Mouse (Mus musculus): ENCODE data around the gene Rnf123. TPM values are rescaled to one million over a fixed set of nuclear protein-coding genes. Genes with fewer than 3 reads are reported as not detected.
A peak's percentile ranks its signal among the peaks of the same experiment; 100 is the strongest.

Gene Rnf123
- polyA plus RNA-seq, 1 experiment, result 184 TPM

- no peaks in the 10 kb centered on the region for H3K27me3 ChIP-seq (ENCODE audit: control insufficient read depth, insufficient read depth, low read length)
- peak; percentile 87 to 93 for DNase-seq
- 15% methylated on average over 8 of the region's 8 CpGs for WGBS
- TF ChIP-seq POLR2A (IDR thresholded peaks at IDR 0.05; ENCODE audit: borderline replicate concordance, insufficient read depth, low read length) (no peak), CTCF (IDR thresholded peaks at IDR 0.05; ENCODE audit: borderline replicate concordance, insufficient read depth, low read depth, low read length) (peak; percentile 91)
- peaks cover 67% of the 10 kb centered on the region for H3K4me1 ChIP-seq (ENCODE audit: control insufficient read depth, insufficient read depth, low read length)
- H3K27ac ChIP-seq (ENCODE audit: insufficient read depth, low read length), result no peak overlapping the region; the same call in 1 of the 2 replicates
- no peak overlapping the region for H3K4me3 ChIP-seq (replicated peaks; ENCODE audit: insufficient read depth, low read depth, low read length)
These were observed 15.2 kb downstream of the Rnf123 start for GRCm38 (mm10) chr9:108067900-108068299.

GRCm38 (mm10) chr9:108067199-108067598 lies 15.9 kb downstream of the Rnf123 start:
- peak overlapping the region; percentile 97 for H3K27ac ChIP-seq (ENCODE audit: insufficient read depth, low read length)
- no peak overlapping the region for H3K4me3 ChIP-seq (replicated peaks; ENCODE audit: insufficient read depth, low read depth, low read length)
- TF ChIP-seq POLR2A (IDR thresholded peaks at IDR 0.05; ENCODE audit: borderline replicate concordance, insufficient read depth, low read length), result no peak
- no peak for TF ChIP-seq CTCF (IDR thresholded peaks at IDR 0.05; ENCODE audit: borderline replicate concordance, insufficient read depth, low read depth, low read length)
- DNase-seq, result peak in 1 of 2 experiments; percentile 34
- H3K4me1 ChIP-seq (ENCODE audit: control insufficient read depth, insufficient read depth, low read length), result peaks cover 60% of the 10 kb centered on the region
- WGBS, result 52% methylated on average over 7 of the region's 7 CpGs
- H3K27me3 ChIP-seq (ENCODE audit: control insufficient read depth, insufficient read depth, low read length), result no peaks in the 10 kb centered on the region

GRCm38 (mm10) chr9:108065491-108066011 lies 17.6 kb downstream of the Rnf123 start:
- Histone ChIP-seq H3K4me3 (replicated peaks; ENCODE audit: insufficient read depth, low read depth, low read length) (no peak overlapping the region), H3K4me1 (ENCODE audit: control insufficient read depth, insufficient read depth, low read length) (peaks cover 49% of the 10 kb centered on the region), H3K27ac (ENCODE audit: insufficient read depth, low read length) (peak overlapping the region; percentile 97), H3K27me3 (ENCODE audit: control insufficient read depth, insufficient read depth, low read length) (no peaks in the 10 kb centered on the region)
- DNase-seq, result peak; percentile 88
- peak; percentile 82 for TF ChIP-seq CTCF (IDR thresholded peaks at IDR 0.05; ENCODE audit: borderline replicate concordance, insufficient read depth, low read depth, low read length)
- TF ChIP-seq POLR2A (IDR thresholded peaks at IDR 0.05; ENCODE audit: borderline replicate concordance, insufficient read depth, low read length), result no peak
- 6% methylated on average over 5 of the region's 5 CpGs for WGBS

GRCm38 (mm10) chr9:108063361-108063760 lies 19.8 kb downstream of the Rnf123 start:
- no peak overlapping the region for H3K4me3 ChIP-seq (replicated peaks; ENCODE audit: insufficient read depth, low read depth, low read length)
- DNase-seq, result no peak
- no peaks in the 10 kb centered on the region for H3K27me3 ChIP-seq (ENCODE audit: control insufficient read depth, insufficient read depth, low read length)
- H3K27ac ChIP-seq (ENCODE audit: insufficient read depth, low read length), result no peak overlapping the region
- WGBS, result 83% methylated on average over 12 of the region's 12 CpGs
- TF ChIP-seq POLR2A (IDR thresholded peaks at IDR 0.05; ENCODE audit: borderline replicate concordance, insufficient read depth, low read length) (no peak), CTCF (IDR thresholded peaks at IDR 0.05; ENCODE audit: borderline replicate concordance, insufficient read depth, low read depth, low read length) (no peak)
- H3K4me1 ChIP-seq (ENCODE audit: control insufficient read depth, insufficient read depth, low read length), result peaks cover 37% of the 10 kb centered on the region

GRCm38 (mm10) chr9:108062142-108062541 lies 21.0 kb downstream of the Rnf123 start:
- Histone ChIP-seq H3K4me1 (ENCODE audit: control insufficient read depth, insufficient read depth, low read length) (peaks cover 32% of the 10 kb centered on the region), H3K27ac (ENCODE audit: insufficient read depth, low read length) (no peak overlapping the region), H3K4me3 (replicated peaks; ENCODE audit: insufficient read depth, low read depth, low read length) (no peak overlapping the region), H3K27me3 (ENCODE audit: control insufficient read depth, insufficient read depth, low read length) (no peaks in the 10 kb centered on the region)
- TF ChIP-seq CTCF (IDR thresholded peaks at IDR 0.05; ENCODE audit: borderline replicate concordance, insufficient read depth, low read depth, low read length) (no peak), POLR2A (IDR thresholded peaks at IDR 0.05; ENCODE audit: borderline replicate concordance, insufficient read depth, low read length) (no peak)
- DNase-seq, result no peak
- 79% methylated on average over 3 of the region's 3 CpGs for WGBS

- no peak for DNase-seq
- WGBS, result 86% methylated on average over 9 of the region's 9 CpGs
- Histone ChIP-seq H3K4me1 (ENCODE audit: control insufficient read depth, insufficient read depth, low read length) (peaks cover 5% of the 10 kb centered on the region; the same call in 1 of the 2 replicates), H3K4me3 (replicated peaks; ENCODE audit: insufficient read depth, low read depth, low read length) (no peak overlapping the region), H3K27ac (ENCODE audit: insufficient read depth, low read length) (no peak overlapping the region), H3K27me3 (ENCODE audit: control insufficient read depth, insufficient read depth, low read length) (no peaks in the 10 kb centered on the region)
- TF ChIP-seq POLR2A (IDR thresholded peaks at IDR 0.05; ENCODE audit: borderline replicate concordance, insufficient read depth, low read length) (no peak), CTCF (IDR thresholded peaks at IDR 0.05; ENCODE audit: borderline replicate concordance, insufficient read depth, low read depth, low read length) (no peak)
These were observed 24.9 kb downstream of the Rnf123 start for GRCm38 (mm10) chr9:108058291-108058690.

- Histone ChIP-seq H3K4me3 (replicated peaks; ENCODE audit: insufficient read depth, low read depth, low read length) (no peak overlapping the region), H3K27me3 (ENCODE audit: control insufficient read depth, insufficient read depth, low read length) (no peaks in the 10 kb centered on the region), H3K4me1 (ENCODE audit: control insufficient read depth, insufficient read depth, low read length) (peaks cover 7% of the 10 kb centered on the region; the same call in 1 of the 2 replicates), H3K27ac (ENCODE audit: insufficient read depth, low read length) (no peak overlapping the region)
- WGBS, result 50% methylated on average over 5 of the region's 5 CpGs
- DNase-seq, result peak; percentile 20 to 25
- TF ChIP-seq POLR2A (IDR thresholded peaks at IDR 0.05; ENCODE audit: borderline replicate concordance, insufficient read depth, low read length), result no peak
- no peak for TF ChIP-seq CTCF (IDR thresholded peaks at IDR 0.05; ENCODE audit: borderline replicate concordance, insufficient read depth, low read depth, low read length)
These were observed 25.9 kb downstream of the Rnf123 start for GRCm38 (mm10) chr9:108057262-108057562.

Data from cerebellum, adult 2 months (tissue).